Mouse (Mus musculus) heart, postnatal 0 days (tissue): ENCODE measurements around the gene Nkd1. TPM values are rescaled to one million over a fixed set of nuclear protein-coding genes. Genes with fewer than 3 reads are reported as not detected.

Experiments
- ATAC-seq: fragments of 200-750 bp; cut with Nextera tagmentation; 2 replicates; pipeline ENCODE4 v1.8.0; 2017; ENCODE audit warnings: low read depth, moderate number of reproducible peaks, moderate library complexity; ENCODE audit not compliant: insufficient read depth
- DNase-seq: peaks from one replicate; pipeline ENCODE4 v3.0.0-alpha.2; 2016; ENCODE audit warnings: low spot score
- H3K27ac ChIP-seq: fragments of 300-500 bp; sonication (generic); 2 replicates; pipeline ENCODE4 v1.5.1; 2014; ENCODE audit warnings: low read depth, mild to moderate bottlenecking
- H3K27me3 ChIP-seq: fragments of 300-500 bp; sonication (generic); 2 replicates; pipeline ENCODE4 v1.6.1; 2014; ENCODE audit warnings: low read length, mixed read lengths; ENCODE audit not compliant: control insufficient read depth, insufficient read depth
- H3K36me3 ChIP-seq: fragments of 300-500 bp; sonication (generic); replicated peaks from 2 replicates; pipeline ENCODE4 v1.6.1; 2014; ENCODE audit warnings: low read length, mixed read lengths; ENCODE audit not compliant: control insufficient read depth, insufficient read depth
- H3K4me1 ChIP-seq: fragments of 300-500 bp; sonication (generic); 2 replicates; pipeline ENCODE4 v1.6.1; 2014; ENCODE audit warnings: antibody characterized with exemption; ENCODE audit not compliant: control insufficient read depth, insufficient read depth
- H3K4me2 ChIP-seq: fragments of 300-500 bp; sonication (generic); 2 replicates; pipeline ENCODE4 v1.6.1; 2014; ENCODE audit warnings: low read depth, mild to moderate bottlenecking, low read length, moderate library complexity
- H3K4me3 ChIP-seq: fragments of 300-500 bp; sonication (generic); 2 replicates; pipeline ENCODE4 v1.5.1; 2014; ENCODE audit warnings: low read depth, low read length
- H3K9ac ChIP-seq: fragments of 300-500 bp; sonication (generic); replicated peaks from 2 replicates; pipeline ENCODE4 v1.6.1; 2014; ENCODE audit warnings: low read depth, low read length, mixed read lengths
- H3K9me3 ChIP-seq: fragments of 300-500 bp; sonication (generic); replicated peaks from 2 replicates; pipeline ENCODE4 v1.6.1; 2016; ENCODE audit warnings: low read length; ENCODE audit not compliant: control insufficient read depth
- CTCF ChIP-seq: IDR thresholded peaks from 2 replicates; pipeline ENCODE4 v1.5.1; 2016; ENCODE audit warnings: antibody characterized with exemption, control low read depth, low read depth
- EP300 ChIP-seq: IDR thresholded peaks from 2 replicates; pipeline ENCODE4 v1.6.1; 2016; ENCODE audit warnings: antibody characterized with exemption, low read depth
- WGBS: fragments of 180-500 bp; shearing (Covaris S2); extraction: QIAGEN DNeasy Blood & Tissue Kit; methylation state at CpG from one replicate; pipeline ENCODE4 v1.1.7; 2014; 5-methylcytosine and 5-hydroxymethylcytosine counted together
- polyA plus RNA-seq: library from polyadenylated mRNA; unstranded; fragments of >200 nt; fragmentation: Nextera tagmentation; extraction: Ambion mirVana; gene quantifications from 2 replicates; pipeline ENCODE4 v1.2.1, GENCODE M21; 2015
- total RNA-seq: library from RNA; depleted of rRNA; stranded (reverse); fragments of >200 nt; gene quantifications from 2 replicates; pipeline ENCODE4 v1.2.3, GENCODE M21; 2014; ENCODE audit warnings: low replicate concordance; rRNA removed

Nkd1 gene
- total and polyA plus RNA-seq, 2 experiments from 2014 or later, result 5.5 to 6.8 TPM

- Histone ChIP-seq H3K9ac (no peak overlapping the region), H3K4me3 (no peak overlapping the region), H3K4me1 (0 out of 2 replicates have a peak, but pooled peaks cover 3% of the 10 kb centered on the region), H3K4me2 (no peak overlapping the region), H3K27ac (no peak overlapping the region), H3K36me3 (no peaks in the 10 kb centered on the region), H3K9me3 (no peaks in the 10 kb centered on the region), H3K27me3 (0 out of 2 replicates have a peak, but pooled peaks cover 4% of the 10 kb centered on the region)
- no peak for ATAC-seq
- no peak for DNase-seq
- TF ChIP-seq EP300, result no peak
- no peak for TF ChIP-seq CTCF
- WGBS, result 66% methylated on average over 9 of the region's 9 CpGs
Measured at GRCm38 (mm10) chr8:88637092-88638000, 116.2 kb downstream of the Nkd1 start.

- H3K27ac ChIP-seq, result no peak overlapping the region
- H3K9ac ChIP-seq, result no peak overlapping the region
- no peak overlapping the region for H3K4me3 ChIP-seq
- H3K9me3 ChIP-seq, result no peaks in the 10 kb centered on the region
- no peaks in the 10 kb centered on the region for H3K36me3 ChIP-seq
- ATAC-seq (no peak), DNase-seq (no peak)
- WGBS, result 97% methylated on average over 3 of the region's 3 CpGs
- 0 out of 2 replicates have a peak, but pooled peaks cover 4% of the 10 kb centered on the region for H3K27me3 ChIP-seq
- H3K4me2 ChIP-seq, result no peak overlapping the region
- TF ChIP-seq EP300, result no peak
- no peak for TF ChIP-seq CTCF
- H3K4me1 ChIP-seq, result 0 out of 2 replicates have a peak, but pooled peaks cover 3% of the 10 kb centered on the region
Measured at GRCm38 (mm10) chr8:88638908-88639307, 117.8 kb downstream of the Nkd1 start.

DNA sequence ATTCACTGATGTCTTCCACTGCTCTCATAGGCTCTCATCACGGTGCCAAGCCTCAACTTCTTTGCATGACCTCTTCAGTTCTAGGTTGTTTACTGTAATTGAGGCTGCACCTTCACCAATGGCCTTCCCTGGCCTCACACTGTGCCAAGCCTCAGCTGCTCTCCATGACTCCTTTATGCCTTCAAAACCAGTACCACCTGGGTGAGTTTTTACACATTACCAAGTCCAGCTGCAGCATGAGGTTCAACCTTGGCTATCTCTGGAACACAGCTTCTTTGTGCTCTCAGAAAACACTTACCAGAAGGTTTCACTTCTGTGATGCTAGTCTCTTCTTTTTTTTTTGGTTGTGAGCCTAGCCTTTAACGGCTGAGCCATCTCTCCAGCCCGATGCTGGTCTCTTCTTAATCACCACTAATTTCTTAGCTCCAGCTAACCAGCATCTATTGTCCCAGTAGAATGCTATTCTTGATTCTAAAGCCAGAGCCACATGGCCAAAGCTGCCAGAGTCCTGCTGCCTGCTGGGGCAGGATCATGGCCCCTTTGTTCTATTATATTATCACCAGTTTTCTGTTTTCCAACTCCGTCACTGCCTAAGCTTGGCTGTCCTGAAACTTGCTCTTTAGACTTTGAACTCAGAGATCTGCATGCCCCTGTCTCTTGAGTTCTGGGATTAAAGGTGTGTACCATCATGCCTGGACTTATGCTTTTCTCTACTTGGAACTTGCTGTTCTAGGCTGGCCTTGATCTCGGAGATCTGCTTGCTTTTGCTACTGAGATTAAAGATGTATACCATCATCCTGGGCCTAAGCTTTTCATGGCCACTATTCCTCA lies 121.8 kb downstream of the Nkd1 start:
- DNase-seq (no peak), ATAC-seq (no peak)
- H3K4me1 ChIP-seq, result 0 out of 2 replicates have a peak, but pooled peaks cover 11% of the 10 kb centered on the region
- TF ChIP-seq EP300 (no peak), CTCF (no peak)
- H3K4me3 ChIP-seq, result no peak overlapping the region
- 79% methylated on average over 5 of the region's 5 CpGs for WGBS
- no peaks in the 10 kb centered on the region for H3K36me3 ChIP-seq
- H3K9ac ChIP-seq, result no peak overlapping the region
- H3K4me2 ChIP-seq, result no peak overlapping the region
- H3K9me3 ChIP-seq, result no peaks in the 10 kb centered on the region
- H3K27ac ChIP-seq, result no peak overlapping the region
- H3K27me3 ChIP-seq, result peaks cover 4% of the 10 kb centered on the region; the same call in 1 of the 2 replicates

Other genes starting within 250 kb of the Nkd1 start
- 3.5 and 7.3 TPM in 2 replicates for gene Adcy7, start 249.0 kb upstream of the Nkd1 start, total RNA-seq
- gene Adcy7, start 249.0 kb upstream of the Nkd1 start, polyA plus RNA-seq, result 1.2 and 1.9 TPM in 2 replicates
- 23.8 and 27.0 TPM in 2 replicates for gene Brd7, start 159.2 kb upstream of the Nkd1 start, total RNA-seq
- gene Brd7, start 159.2 kb upstream of the Nkd1 start, polyA plus RNA-seq, result 70.2 and 75.4 TPM in 2 replicates
- gene Snx20, start 114.8 kb downstream of the Nkd1 start, total RNA-seq, result 1.7 and 7.3 TPM in 2 replicates
- 1.7 and 2.0 TPM in 2 replicates for gene Snx20, start 114.8 kb downstream of the Nkd1 start, polyA plus RNA-seq
- 0.54 TPM in 1 of 2 replicates, not detected in the other for gene Nod2, start 126.0 kb downstream of the Nkd1 start, total RNA-seq
- gene Nod2, start 126.0 kb downstream of the Nkd1 start, polyA plus RNA-seq, result 0.10 and 0.14 TPM in 2 replicates
- gene Cyld, start 175.7 kb downstream of the Nkd1 start, total RNA-seq, result 11.1 and 13.4 TPM in 2 replicates
- gene Cyld, start 175.7 kb downstream of the Nkd1 start, polyA plus RNA-seq, result 7.8 and 8.2 TPM in 2 replicates